Mouse (Mus musculus) lung, adult 2 months (tissue): Measurements from ENCODE around the gene Ccl1.

Experiments used
- CTCF ChIP-seq: fragments of 200-500 bp; IDR thresholded peaks from 2 replicates; pipeline ENCODE4 v1.5.1; 2011; ENCODE audit warnings: mild to moderate bottlenecking, low read length, control low read depth; ENCODE audit not compliant: insufficient read depth
- POLR2A ChIP-seq: fragments of 200-500 bp; IDR thresholded peaks from 2 replicates; pipeline ENCODE4 v1.6.1; 2011; ENCODE audit warnings: low read depth, mild to moderate bottlenecking, control low read depth, low read length, borderline replicate concordance; ENCODE audit errors: extremely low read depth

DNA sequence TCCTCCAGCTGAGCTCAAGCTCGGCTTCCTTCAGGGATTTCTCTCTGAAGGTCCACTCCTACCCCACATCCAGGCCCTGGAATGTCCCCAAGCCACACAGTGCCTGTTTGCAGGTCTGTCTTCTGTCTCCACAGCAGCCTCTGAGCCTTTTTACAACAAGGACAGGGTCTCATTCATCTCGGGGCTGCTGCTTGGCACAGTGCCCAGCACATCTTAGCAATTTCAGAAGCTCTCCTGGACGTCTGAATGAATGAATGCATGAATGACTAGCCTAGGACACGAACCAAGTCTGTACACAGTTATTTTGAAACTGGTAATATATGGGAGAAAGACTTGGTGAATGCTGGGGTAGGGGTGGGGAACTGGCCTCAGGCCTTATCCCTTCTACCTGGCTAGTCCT lies 52.1 kb downstream of the Ccl1 start:
- TF ChIP-seq CTCF: no peak
- no peak for TF ChIP-seq POLR2A
